Mouse (Mus musculus): ENCODE results near the gene 1700025G04Rik. TPM values are rescaled to one million over a fixed set of nuclear protein-coding genes. Genes with fewer than 3 reads are reported as not detected.

Gene 1700025G04Rik
- polyA plus RNA-seq, 1 experiment, result 24.7 TPM

DNA sequence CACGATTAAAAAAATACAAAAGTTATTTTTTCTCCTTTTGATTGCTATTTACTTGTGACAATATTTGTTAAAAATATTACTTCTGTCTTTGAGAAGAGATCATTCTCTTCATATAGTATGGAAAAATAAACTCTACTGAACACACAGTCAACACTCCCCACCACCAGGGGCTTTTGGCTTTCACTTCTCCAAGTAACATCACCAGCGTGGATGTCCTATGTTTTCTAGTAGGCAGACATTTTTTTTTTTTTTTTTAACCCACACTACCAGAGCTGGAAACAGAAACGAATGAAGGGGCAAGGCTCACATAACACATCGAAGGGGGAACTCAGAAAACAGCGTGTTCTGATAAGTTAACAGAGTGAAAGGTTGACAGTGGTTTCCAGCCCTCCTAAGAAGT, 197.9 kb downstream of the 1700025G04Rik start:
- TF ChIP-seq POLR2A (IDR thresholded peaks at IDR 0.05; ENCODE audit: extremely low read depth, insufficient read depth, low read length), result no peak
- TF ChIP-seq CTCF (IDR thresholded peaks at IDR 0.05; ENCODE audit: extremely low read depth, insufficient read depth, low read length), result no peak
- no peak overlapping the region for H3K27ac ChIP-seq (ENCODE audit: insufficient read depth, low read length)
- H3K4me1 ChIP-seq (ENCODE audit: control insufficient read depth, insufficient read depth, low read length), result peaks cover 11% of the 10 kb centered on the region; the same call in 1 of the 2 replicates
- no peak overlapping the region for H3K4me3 ChIP-seq (ENCODE audit: insufficient read depth, low read length)

DNA sequence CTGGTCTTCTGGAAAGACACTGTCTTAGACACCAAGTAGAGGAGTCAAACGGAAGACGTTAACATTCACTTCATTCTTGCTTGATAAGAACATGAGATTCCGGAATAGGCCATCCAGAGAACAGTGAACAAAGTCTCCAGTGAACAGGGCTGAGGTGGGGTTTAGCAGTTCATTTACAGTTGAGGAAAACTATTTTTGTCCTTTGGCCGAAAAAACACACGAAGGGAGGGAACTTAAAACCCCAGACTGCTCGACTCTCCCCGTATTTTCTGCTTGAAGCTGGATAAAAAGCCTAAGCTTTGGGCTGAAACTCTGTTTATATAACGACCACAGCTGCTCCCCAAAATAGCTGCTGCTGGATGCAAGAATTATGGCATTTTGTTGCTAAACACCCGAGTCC, 198.7 kb downstream of the 1700025G04Rik start:
- Histone ChIP-seq H3K27ac (ENCODE audit: insufficient read depth, low read length) (0 out of 2 replicates have a peak overlapping the region, but pooled peaks have one; percentile 29), H3K4me3 (ENCODE audit: insufficient read depth, low read length) (no peak overlapping the region), H3K4me1 (ENCODE audit: control insufficient read depth, insufficient read depth, low read length) (peaks cover 11% of the 10 kb centered on the region; the same call in 1 of the 2 replicates)
- no peak for TF ChIP-seq CTCF (IDR thresholded peaks at IDR 0.05; ENCODE audit: extremely low read depth, insufficient read depth, low read length)
- TF ChIP-seq POLR2A (IDR thresholded peaks at IDR 0.05; ENCODE audit: extremely low read depth, insufficient read depth, low read length), result no peak

- TF ChIP-seq CTCF (IDR thresholded peaks at IDR 0.05; ENCODE audit: extremely low read depth, insufficient read depth, low read length) (no peak), POLR2A (IDR thresholded peaks at IDR 0.05; ENCODE audit: extremely low read depth, insufficient read depth, low read length) (no peak)
- Histone ChIP-seq H3K27ac (ENCODE audit: insufficient read depth, low read length) (no peak overlapping the region), H3K4me3 (ENCODE audit: insufficient read depth, low read length) (no peak overlapping the region), H3K4me1 (ENCODE audit: control insufficient read depth, insufficient read depth, low read length) (peaks cover 11% of the 10 kb centered on the region; the same call in 1 of the 2 replicates)
Observed at GRCm38 (mm10) chr1:151890041-151890621, 199.8 kb downstream of the 1700025G04Rik start.

DNA sequence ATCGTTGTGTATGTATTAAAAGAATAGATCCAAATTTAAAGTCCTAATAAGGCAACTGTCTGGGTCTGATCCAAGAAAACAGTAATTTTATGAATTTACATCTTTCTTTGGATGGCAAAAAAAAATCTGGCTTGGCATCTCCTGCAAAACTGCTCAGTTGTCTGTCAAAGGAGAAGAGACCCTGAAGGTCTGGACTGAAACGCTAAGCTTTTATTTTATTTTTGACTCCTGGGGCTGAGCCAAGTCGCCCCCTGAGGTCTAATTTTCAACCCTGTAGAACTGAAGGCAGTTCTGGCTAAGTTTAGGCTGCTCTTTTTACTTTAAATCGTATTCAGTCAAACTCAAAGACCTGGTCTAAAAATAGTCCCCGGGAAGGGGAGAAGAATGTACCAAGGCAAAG, 202.3 kb downstream of the 1700025G04Rik start:
- no peak overlapping the region for H3K4me3 ChIP-seq (ENCODE audit: insufficient read depth, low read length)
- peaks cover 11% of the 10 kb centered on the region; the same call in 1 of the 2 replicates for H3K4me1 ChIP-seq (ENCODE audit: control insufficient read depth, insufficient read depth, low read length)
- H3K27ac ChIP-seq (ENCODE audit: insufficient read depth, low read length), result no peak overlapping the region
- no peak for TF ChIP-seq POLR2A (IDR thresholded peaks at IDR 0.05; ENCODE audit: extremely low read depth, insufficient read depth, low read length)
- TF ChIP-seq CTCF (IDR thresholded peaks at IDR 0.05; ENCODE audit: extremely low read depth, insufficient read depth, low read length), result no peak

GRCm38 (mm10) chr1:151887126-151887525, 202.8 kb downstream of the 1700025G04Rik start:
- no peak overlapping the region for H3K27ac ChIP-seq (ENCODE audit: insufficient read depth, low read length)
- H3K4me3 ChIP-seq (ENCODE audit: insufficient read depth, low read length), result no peak overlapping the region
- H3K4me1 ChIP-seq (ENCODE audit: control insufficient read depth, insufficient read depth, low read length), result peaks cover 11% of the 10 kb centered on the region; the same call in 1 of the 2 replicates
- TF ChIP-seq CTCF (IDR thresholded peaks at IDR 0.05; ENCODE audit: extremely low read depth, insufficient read depth, low read length), result no peak
- TF ChIP-seq POLR2A (IDR thresholded peaks at IDR 0.05; ENCODE audit: extremely low read depth, insufficient read depth, low read length), result no peak

DNA sequence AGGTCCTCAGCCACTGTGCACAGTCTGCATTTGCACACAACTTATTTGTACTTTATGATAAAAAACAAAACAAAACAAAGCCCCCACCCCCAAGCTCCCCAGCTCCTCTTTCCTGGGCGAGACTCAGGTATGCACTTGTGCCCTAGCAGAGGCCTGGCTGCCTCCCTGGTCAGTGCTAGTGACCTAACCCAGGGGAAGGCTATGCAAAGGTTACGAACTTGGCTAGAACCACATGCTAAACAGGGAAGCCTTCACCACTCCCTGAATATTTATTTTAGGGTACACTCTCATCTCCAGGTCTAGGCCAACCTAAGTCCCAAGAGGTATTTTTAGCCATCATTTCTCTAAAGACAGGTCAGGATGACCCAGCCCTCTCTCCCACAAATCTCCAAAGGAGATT, 203.8 kb downstream of the 1700025G04Rik start:
- Histone ChIP-seq H3K4me3 (ENCODE audit: insufficient read depth, low read length) (no peak overlapping the region), H3K4me1 (ENCODE audit: control insufficient read depth, insufficient read depth, low read length) (peaks cover 7% of the 10 kb centered on the region; the same call in 1 of the 2 replicates), H3K27ac (ENCODE audit: insufficient read depth, low read length) (no peak overlapping the region)
- no peak for TF ChIP-seq POLR2A (IDR thresholded peaks at IDR 0.05; ENCODE audit: extremely low read depth, insufficient read depth, low read length)
- TF ChIP-seq CTCF (IDR thresholded peaks at IDR 0.05; ENCODE audit: extremely low read depth, insufficient read depth, low read length), result no peak

- Histone ChIP-seq H3K27ac (ENCODE audit: insufficient read depth, low read length) (no peak overlapping the region), H3K4me1 (ENCODE audit: control insufficient read depth, insufficient read depth, low read length) (peaks cover 4% of the 10 kb centered on the region), H3K4me3 (ENCODE audit: insufficient read depth, low read length) (no peak overlapping the region)
- TF ChIP-seq CTCF (IDR thresholded peaks at IDR 0.05; ENCODE audit: extremely low read depth, insufficient read depth, low read length), result no peak
- no peak for TF ChIP-seq POLR2A (IDR thresholded peaks at IDR 0.05; ENCODE audit: extremely low read depth, insufficient read depth, low read length)
Observed at GRCm38 (mm10) chr1:151881253-151881652, 208.7 kb downstream of the 1700025G04Rik start.

GRCm38 (mm10) chr1:151880731-151881130, 209.2 kb downstream of the 1700025G04Rik start:
- Histone ChIP-seq H3K27ac (ENCODE audit: insufficient read depth, low read length) (no peak overlapping the region), H3K4me3 (ENCODE audit: insufficient read depth, low read length) (no peak overlapping the region), H3K4me1 (ENCODE audit: control insufficient read depth, insufficient read depth, low read length) (peaks cover 4% of the 10 kb centered on the region)
- TF ChIP-seq POLR2A (IDR thresholded peaks at IDR 0.05; ENCODE audit: extremely low read depth, insufficient read depth, low read length), result no peak
- TF ChIP-seq CTCF (IDR thresholded peaks at IDR 0.05; ENCODE audit: extremely low read depth, insufficient read depth, low read length), result no peak

GRCm38 (mm10) chr1:151879966-151880365, 210.0 kb downstream of the 1700025G04Rik start:
- no peak overlapping the region for H3K27ac ChIP-seq (ENCODE audit: insufficient read depth, low read length)
- TF ChIP-seq CTCF (IDR thresholded peaks at IDR 0.05; ENCODE audit: extremely low read depth, insufficient read depth, low read length), result no peak
- TF ChIP-seq POLR2A (IDR thresholded peaks at IDR 0.05; ENCODE audit: extremely low read depth, insufficient read depth, low read length), result no peak
- no peak overlapping the region for H3K4me3 ChIP-seq (ENCODE audit: insufficient read depth, low read length)
- H3K4me1 ChIP-seq (ENCODE audit: control insufficient read depth, insufficient read depth, low read length), result peaks cover 4% of the 10 kb centered on the region

- Histone ChIP-seq H3K4me1 (ENCODE audit: control insufficient read depth, insufficient read depth, low read length) (peaks cover 4% of the 10 kb centered on the region), H3K27ac (ENCODE audit: insufficient read depth, low read length) (no peak overlapping the region), H3K4me3 (ENCODE audit: insufficient read depth, low read length) (no peak overlapping the region)
- TF ChIP-seq CTCF (IDR thresholded peaks at IDR 0.05; ENCODE audit: extremely low read depth, insufficient read depth, low read length), result no peak
- no peak for TF ChIP-seq POLR2A (IDR thresholded peaks at IDR 0.05; ENCODE audit: extremely low read depth, insufficient read depth, low read length)
Observed at GRCm38 (mm10) chr1:151879308-151879850, 210.5 kb downstream of the 1700025G04Rik start.

Data from cortical plate, adult 2 months (tissue).